Mouse (Mus musculus) adrenal gland, postnatal 36 days (tissue): ENCODE measurements around the gene Ilf2. TPM values are rescaled to one million over a fixed set of nuclear protein-coding genes. Genes with fewer than 3 reads are reported as not detected.
A peak's percentile ranks its signal among the peaks of the same experiment; 100 is the strongest.

Experiments used
- DNase-seq, 2 experiments: peaks; one replicate each; pipeline ENCODE4 v3.0.0; 2021; ENCODE audit warnings: mixed read lengths in 1 of 2
- long read RNA-seq, 2 experiments: library from polyadenylated mRNA; stranded (forward); transcript quantifications; one replicate each; pipeline ENCODE4 v2.0.0; 2021; ENCODE audit warnings: borderline sequencing depth in 2 of 2
- total RNA-seq, 2 experiments: library from RNA; stranded (reverse); gene quantifications; 2 replicates each; pipeline ENCODE4 v1.2.3; 2021

Ilf2 gene
- total RNA-seq: 10 to 100 TPM; 56.9 to 63.7 TPM
- long read RNA-seq, experiment 1, transcript Ilf2-201 (14 exons, 2,027 nt): major isoform, 42 of 50 reads
- long read RNA-seq, experiment 1, partial matches to known transcripts: 1 of 50 reads
- long read RNA-seq, experiment 1, other reads (novel, unspliced or antisense): 3 of 50 reads
- long read RNA-seq, experiment 2, transcript Ilf2-201 (14 exons, 2,027 nt): major isoform, 15 of 16 reads
- long read RNA-seq, experiment 2, partial matches to known transcripts: 1 of 16 reads
- long read RNA-seq, experiment 2, other reads (novel, unspliced or antisense): 0 of 16 reads

DNA sequence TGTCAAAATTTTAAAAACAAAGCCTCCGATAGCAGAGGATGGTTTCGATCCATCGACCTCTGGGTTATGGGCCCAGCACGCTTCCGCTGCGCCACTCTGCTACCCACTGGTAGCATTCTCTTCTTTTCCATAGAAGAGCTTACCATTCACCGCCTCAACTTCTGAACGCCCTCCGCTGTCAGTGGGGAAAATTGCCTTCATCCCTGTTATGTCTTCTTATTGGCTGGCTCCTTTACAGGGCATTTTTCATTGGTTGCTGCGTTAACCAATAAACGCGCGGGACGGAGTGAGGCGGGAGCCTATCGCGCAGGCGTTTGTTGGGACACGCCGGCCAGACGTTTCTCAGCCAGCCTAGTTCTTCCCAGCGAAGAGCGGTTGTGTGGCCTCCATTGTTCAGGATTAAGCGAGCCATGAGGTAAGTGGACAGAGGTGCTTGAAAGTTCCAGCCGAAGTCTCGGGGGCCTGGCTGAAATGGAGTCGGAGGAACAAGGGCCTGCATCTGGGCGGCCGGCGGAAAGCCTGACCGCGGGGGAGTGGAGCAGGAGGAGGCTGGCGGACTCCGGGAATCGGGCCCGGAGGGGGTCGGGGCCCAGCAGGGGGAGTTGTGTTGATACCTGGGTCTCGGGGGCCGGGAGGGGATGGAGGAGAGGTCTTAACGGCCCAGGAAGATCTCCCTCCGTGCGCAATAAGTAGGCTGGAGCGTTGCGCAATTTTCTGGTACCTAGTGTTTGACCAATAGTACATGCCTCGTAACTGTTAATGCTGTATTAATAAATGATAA lies at the start of gene Ilf2:
TSS of gene Ilf2 (plus strand) at position 296 of the 781 bp plus-strand sequence.
- peak; percentile 93 for DNase-seq

DNA sequence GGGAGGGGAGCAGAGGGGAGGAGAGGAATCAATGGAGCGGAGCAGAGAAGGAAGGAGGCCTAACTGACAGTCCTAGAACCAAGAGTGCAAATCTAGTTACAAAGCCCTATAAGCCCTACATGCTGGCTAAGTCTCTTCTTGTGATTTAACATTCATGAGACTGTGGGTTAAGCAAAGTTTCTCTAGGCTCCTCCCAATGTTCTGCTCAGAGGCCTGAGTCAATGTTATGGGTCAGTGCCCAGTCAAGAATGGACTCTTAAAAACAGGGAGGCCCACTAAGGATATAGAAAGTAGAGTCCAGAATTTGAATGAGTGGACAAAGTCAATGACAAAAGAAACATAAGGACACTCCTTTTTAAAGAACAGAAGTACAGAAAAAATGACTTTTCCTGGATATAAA lies 48.4 kb upstream of the Ilf2 start:
- no peak for DNase-seq

DNA sequence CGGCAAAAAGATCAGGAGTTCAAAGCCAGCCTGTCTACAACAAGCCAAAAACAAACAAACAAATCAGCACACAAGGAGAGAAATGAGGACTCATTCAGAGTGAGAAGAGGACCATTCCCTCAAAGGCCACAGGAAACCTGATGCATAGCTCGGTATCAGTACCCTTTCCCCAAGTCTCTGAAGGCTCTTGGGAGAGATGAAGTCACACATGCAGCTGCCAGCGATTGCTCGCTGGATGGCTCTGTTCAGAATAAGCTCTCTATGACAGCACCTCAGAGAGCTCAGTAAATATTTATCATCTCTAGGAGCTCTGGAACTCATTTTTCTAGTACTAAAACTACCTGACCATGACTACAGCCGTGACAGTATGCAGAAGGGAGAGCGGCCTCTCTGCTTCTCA lies 47.7 kb upstream of the Ilf2 start:
- DNase-seq: no peak

DNA sequence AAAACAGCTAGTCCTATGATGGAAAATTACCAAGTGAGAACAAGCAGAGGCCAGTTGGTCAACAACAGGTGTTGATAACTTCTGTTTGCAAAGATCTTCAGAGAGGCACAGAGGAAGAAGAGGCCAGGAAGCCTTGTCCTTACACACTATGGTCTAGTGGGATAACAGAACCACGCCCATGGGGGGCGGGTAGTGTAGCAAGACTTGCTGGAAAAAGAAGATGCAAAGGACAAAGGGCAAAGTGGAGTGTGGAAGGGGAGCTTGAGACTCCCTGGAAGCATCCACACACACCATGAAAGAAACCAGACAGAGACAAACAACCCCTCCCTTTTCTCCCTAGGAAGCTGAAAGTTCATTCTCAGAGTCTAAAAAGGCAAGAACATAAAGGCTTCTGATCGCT lies 46.4 kb upstream of the Ilf2 start:
- DNase-seq: no peak

DNA sequence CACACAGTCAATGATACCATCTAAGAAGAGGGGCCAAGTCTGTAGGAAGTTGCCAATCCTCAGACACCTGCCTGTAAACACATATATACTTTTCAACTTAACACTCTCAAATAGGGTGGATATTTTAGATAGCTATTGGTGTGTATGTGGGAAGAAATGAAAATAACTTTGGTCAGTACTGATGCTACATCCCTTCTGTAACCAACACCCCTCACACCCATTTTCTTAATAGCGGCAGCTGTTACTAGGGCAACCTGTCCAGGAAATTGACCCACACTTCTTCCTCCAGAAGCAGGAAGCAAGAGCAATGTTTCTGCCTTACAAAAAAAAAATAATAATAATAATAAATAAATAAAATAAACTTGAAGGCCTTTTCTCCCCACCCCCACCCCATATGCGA lies 43.6 kb upstream of the Ilf2 start:
- no peak for DNase-seq

DNA sequence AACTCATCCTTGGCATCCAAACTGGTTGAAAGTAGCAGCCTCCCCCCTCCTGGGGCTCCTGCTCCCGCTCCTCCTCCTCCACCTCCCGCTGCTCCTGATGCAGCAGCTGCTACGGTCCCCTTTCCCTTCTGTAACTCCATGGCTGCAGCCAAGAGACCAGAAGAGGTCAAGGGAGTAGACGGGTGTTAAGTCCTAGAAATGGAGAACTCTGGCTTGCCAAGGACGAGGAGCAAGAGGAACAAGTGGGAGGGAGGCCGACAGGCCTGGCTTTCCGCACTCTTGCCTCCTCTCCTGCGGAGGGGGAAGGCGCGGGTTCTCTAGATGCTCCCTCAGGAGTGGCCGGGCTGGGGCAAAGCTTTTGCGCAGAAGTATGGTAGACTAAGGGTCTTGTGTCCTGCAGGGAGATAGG lies 43.1 kb upstream of the Ilf2 start:
- peak; percentile 55 to 59 for DNase-seq

DNA sequence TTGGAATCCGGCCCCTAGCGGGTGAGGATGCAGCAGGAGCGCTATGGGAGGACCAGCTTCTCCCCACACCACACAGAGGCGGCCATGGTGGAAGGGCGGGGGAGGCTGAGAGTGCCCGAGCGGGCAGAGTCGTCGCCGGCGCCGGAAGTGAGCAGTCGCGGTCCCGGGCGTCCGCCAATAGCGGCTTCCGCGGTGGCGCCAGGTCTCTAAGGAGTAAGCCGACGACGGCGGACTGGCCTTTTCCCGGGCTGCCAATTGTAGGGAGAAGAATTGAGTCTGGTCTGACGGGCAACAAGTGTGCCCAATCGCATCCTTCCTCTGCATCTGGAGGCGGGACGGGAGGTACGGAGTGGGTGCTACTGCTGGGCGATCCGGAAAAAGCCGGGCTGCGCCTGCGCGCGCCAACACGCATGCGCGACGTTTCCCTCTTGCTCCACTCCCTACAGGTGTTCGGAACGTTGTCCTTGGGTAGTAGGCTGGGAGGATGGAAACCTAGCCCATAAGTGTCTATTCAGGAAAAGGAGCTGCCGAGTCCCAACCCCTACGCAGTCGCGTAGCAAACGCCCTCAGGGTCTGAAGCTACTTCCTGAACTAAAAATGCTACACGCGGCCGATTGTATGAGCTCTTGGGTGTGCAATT lies 42.4 kb upstream of the Ilf2 start, which contains the start of gene Ints3:
TSS of gene Ints3 (minus strand) at position 242 of the 640 bp plus-strand sequence.
- DNase-seq: peak; percentile 99 to 100

DNA sequence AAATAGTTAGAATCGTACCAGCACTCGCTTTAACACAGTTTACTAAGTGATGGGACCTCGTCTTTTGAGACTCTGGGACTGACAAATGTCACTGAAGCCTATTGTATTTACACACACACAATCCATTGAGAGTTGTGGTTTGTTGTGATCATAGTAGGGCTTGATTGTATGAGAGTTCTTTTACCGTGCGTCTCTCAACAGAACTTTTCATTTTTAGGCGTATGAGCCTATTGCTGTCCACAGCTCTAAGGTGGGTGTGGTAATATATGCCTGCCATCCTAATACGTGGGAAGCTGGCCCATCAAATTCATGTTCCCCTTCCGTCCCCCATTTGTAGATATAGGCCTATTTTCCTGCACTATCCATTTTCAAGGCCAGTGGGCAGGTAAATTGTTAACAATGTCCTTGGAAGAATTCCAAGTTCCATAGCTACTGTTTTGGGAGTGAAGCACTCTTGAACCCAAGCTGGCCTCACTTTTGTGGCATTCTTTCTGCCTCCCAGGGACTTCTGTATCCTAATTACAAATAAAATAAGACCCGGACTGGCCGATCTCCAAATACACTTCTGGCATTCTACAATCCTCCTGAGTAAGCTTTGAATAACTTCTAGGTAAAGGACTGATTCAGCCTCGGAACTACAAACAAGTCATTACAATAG lies 41.7 kb upstream of the Ilf2 start:
- DNase-seq: no peak

DNA sequence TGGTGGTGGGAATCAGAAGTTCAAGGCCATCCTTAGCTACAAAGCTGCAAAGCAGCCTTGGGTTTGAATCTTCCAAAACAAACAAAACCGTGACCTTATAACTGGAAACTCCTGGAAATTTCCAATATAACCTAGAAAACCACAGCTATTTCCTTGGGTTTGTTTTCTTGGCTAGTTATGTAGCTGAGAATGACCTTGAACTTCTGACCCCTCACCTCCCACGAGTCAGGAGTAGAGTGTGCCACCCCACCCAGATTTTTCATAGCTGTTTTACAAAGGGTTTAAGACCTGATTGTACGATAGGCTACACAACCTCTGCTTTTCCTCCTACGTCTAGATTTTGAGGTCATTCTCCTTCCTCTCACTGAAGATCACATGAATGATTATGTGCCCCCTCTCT lies 38.8 kb upstream of the Ilf2 start:
- no peak for DNase-seq

DNA sequence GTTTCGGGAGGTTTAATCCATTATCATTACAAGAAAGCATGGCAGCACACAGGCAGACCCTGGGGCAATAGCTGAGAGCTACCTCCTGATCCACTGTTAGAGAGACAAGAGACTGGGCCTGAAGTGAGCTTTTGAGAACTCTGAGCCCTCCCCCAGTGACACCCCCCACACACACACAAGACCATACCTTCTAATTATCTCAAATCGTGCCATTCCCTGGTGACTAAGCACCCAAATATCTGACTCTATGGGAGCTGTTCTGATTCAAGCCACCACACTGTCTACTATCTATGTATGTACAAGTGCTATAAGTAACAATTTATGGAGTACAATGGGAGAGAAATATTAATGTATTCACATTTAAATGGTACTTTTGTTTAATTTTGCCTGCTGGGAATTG lies 35.2 kb upstream of the Ilf2 start:
- no peak for DNase-seq

DNA sequence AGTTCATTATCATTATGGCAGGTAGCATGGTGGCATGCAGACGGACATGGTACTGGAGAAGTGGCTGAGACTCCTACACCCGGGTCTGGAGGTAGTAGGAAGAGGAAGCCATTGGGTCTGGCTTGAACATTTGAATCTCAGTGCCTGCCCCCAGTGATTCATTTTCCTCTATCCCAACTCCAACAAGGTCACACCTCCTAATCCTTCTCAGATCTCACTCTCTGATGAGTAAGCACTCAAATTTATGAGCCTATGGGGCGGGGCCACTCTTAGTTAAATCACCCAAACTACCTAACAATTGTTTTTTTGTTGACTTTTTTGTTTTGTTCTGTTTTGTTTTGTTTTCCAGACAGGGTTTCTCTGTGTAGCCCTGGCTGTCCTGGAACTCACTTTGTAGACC lies 31.9 kb upstream of the Ilf2 start:
- DNase-seq: peak; percentile 42 to 43

DNA sequence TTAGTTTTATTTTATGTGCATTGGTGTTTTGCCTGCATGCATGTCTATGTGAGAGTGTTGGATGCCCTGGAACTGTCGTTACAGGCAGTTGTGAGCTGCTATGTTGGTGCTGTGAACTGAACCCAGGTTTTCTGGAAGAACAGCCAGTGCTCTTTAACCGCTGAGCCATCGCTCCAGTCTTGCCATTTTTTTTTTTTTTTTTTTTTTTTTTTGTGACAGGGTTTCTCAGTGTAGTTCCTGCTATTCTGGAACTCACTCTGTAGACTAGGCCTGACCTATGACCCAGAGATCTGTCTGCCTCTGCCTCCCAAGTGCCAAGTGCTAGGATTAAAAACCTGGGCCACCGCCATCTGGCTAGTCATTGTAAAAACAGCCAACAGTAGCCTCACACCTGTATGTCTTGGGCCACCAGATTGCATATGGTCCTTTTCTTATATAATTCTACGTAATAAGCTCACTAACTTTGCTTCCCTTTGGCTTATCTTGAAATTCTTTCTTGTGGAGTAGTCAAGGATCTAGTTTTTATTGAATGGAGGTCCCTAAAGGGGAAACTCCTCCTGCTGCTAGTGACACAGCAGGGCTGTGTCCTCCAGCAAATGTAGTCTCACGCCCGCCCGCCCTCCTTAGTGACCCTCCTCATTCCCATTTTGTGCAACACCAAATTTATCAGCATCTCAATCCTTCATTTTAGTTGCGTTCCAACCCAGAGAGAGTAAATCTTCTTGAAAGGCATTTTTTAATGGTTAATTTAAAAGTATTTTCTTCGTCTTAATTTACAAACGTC lies 30.3 kb upstream of the Ilf2 start:
- DNase-seq: peak in 1 of 2 experiments; percentile 43

DNA sequence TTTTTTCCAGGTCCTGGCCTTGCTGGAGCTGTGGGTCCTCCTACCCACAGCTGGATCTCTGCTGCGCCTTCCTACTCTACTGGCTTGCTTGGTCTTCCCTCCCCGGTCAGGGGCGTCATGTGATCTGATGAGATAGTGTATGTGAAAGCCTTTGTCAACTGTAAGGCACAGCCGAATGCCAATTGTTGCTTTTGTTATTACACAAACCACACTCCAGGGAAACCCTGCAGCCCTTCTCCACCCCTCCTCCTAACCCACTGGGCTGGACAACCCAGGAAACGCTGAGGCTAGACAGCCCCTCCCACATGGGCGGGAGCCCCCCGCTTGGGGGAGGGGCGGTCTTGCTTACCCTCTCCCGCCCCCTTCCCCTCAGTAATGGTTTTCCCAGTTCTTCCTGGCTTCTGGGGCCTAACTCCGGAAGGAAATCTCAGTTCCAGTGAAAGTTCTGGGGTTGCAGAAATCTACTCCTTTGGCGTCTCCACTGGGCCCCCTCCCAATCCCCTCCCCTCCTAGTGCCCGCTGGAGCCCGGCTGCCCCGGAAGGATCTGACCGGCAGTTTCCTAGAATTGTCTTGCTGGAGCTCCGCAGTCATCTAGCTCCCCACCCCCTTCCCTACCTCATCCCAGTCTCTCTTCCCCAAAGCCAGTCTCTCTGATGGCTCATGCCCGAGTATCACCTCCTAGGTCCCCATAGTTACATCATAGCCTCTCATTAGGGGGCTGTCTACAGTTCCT lies 29.4 kb upstream of the Ilf2 start:
- peak; percentile 83 to 93 for DNase-seq

DNA sequence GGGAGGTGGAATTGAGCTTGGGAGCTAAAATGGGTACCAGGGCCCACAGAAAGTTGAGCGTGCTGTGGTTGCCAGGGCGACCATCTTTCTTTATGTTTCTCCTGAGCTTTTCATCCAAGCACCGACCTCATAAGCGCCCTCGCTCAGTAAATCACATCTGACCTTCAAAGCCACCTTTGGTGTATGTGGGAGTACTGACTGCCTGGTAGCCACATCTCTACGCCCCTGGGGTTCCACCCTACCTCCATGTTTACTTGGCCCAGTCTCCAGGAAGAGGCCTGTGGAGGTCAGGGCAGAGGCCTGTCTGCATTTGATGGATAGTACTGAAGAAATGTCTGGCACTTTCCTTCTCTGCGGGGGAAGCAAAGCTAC lies 28.8 kb upstream of the Ilf2 start:
- DNase-seq: peak; percentile 42 to 44

DNA sequence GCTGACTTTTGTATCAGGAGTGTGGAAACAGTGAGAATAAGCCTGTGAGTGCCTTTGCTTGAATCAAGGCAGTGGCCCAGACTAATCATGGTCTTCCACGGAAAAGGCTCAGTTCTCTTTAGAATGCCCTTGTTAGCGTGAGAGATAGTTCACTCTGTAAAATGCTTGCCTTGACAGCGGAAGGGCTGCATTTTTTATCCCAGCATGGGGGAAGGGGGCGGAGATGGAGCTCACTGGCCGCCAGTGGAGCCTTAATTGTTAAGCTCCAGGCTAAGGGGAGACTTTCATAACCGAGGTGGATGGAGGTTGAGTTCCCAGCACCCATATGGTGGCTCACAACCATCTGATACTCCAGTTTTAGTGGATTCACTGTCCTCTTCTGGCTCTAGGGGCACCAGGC lies 27.3 kb upstream of the Ilf2 start:
- DNase-seq: no peak

DNA sequence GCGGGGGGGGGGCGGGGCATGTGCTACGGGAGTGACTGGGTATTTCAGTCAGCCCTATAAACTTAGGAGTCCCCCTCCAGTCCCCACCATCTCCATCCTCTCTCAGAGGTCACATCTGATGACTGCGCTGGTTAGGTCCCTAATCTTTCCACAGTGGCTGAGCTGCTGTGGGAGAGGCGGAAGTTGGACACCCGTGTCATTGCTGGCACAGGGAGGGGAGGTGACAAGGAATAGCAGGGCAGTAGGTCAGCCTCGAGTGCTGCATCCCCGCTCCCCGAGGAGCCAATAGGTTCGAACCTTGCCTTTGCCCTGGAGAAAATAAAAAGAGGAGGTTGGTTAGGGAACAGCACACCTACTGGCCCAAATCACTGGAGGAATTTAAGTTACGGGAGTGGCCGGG lies 25.1 kb upstream of the Ilf2 start:
- no peak for DNase-seq

DNA sequence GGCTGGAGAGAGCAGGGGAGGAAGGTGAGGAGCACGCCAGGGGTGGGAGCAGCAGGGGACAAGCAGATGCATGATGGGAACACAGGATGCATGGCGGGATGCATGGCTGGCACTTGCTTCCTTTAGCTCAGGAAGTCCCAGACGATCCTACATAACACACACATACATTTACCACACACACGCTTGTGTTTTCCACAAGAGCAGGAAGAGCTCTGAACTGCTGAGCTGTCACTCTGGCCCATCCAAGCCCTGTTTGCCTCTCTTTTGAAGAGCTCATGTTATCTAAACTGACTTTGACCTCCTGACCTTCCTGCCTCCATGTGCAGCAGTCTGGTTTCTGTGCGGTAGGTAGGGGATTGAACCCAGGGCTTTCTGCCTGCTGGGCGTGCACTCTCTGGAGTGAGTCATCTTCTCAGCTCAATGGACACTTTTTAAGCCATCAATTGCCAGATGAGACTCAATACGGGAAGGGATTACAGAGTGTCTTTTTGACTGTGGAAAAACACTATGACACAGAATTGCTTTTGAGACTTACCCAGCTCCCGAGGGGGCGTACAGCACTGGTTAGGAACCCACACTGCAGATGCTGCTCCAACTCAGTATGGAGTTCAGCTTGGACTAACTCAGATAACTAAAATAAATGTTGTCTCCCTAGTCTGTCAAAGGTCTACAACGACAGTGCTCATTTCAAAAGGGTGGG lies 24.4 kb upstream of the Ilf2 start:
- no peak for DNase-seq

DNA sequence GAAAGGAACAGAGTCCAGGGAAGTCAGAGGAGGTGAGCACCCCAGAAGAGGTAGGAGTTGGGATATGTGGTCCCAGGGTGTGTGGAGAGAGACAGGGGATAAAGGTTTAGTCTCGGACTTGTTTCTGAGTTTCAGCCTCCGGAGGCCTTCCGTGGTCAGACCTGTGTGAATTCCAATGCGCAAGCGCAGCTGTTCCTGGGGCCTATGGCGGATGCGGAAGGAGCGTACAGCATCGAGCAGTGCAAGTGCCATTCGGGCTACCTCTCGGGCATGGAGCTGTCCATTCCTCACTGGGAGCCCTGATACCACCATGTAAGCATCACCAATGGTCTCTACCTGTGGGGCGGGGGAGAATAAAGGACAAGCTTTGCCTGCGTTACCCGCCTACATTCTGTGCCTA lies 21.0 kb upstream of the Ilf2 start:
- no peak for DNase-seq

DNA sequence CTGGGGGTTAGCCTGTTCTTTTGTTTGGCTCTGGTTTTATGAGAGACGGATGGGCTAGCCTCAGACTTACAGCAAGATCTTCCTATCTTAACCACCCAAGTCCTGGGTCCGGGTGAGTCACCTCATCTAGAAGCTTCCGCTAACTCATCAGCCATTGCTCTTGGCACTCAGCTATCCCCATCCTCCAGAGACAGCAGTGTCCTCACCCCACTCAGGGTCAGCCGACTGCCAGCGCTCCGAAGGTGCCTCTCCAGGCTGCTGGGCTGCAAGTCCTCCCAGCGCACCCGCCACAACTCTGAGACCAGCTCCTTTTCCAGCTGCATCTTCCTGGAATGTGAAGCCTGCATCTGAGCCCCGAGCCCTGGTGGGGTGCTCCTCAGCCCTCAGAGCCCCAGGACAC lies 16.2 kb upstream of the Ilf2 start:
- peak in 1 of 2 experiments; percentile 40 for DNase-seq

DNA sequence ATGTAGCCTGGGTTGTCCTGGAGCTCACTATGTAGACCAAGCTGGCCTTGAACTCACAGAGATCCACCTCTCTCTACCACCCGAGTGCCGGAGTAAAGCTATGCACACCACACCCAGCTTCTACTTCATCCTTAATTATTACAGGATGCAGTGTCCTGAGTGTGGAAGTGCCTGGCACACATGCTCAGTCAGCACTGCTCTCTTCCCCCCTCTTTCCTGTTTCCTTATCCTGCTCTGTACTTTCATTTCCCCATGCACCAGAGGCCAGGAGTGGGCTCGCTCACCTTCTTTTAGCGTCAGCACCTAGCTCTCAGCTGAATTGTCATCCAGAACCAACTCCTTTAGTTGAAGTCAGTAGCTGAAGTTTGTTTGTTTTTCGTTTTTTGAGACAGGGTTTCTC lies 15.6 kb upstream of the Ilf2 start:
- no peak for DNase-seq

DNA sequence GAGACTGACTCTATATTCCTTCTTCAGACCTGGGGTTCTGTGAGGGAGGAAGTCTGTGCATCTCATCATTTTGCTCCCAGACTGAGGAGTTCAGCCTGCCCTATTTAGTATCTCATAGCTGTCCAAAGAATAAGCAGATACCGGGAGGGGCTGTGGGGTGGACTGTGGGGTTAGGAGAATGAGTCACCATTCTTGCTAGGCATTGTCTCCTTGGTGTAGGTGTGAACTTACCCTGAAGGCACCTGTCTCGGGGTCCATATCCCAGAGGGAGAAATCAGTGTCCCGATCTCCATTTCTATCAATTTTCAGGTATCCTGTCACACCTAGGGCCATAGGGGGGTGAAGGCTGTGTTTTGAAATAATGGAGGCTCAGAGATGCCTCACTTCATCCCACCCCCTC lies 14.0 kb upstream of the Ilf2 start:
- no peak for DNase-seq
